Mouse (Mus musculus): ENCODE results near the gene Creb1.

- TF ChIP-seq CTCF (IDR thresholded peaks at IDR 0.05; ENCODE audit: borderline replicate concordance, extremely low read depth, insufficient read depth, insufficient read length) (no peak), POLR2A (IDR thresholded peaks at IDR 0.05; ENCODE audit: borderline replicate concordance, extremely low read depth, insufficient read depth, insufficient read length, poor library complexity, severe bottlenecking) (no peak)
These were observed 19.5 kb downstream of the Creb1 start for GRCm38 (mm10) chr1:64551908-64552307.
